8 mouse cellular contexts compared by ENCODE assay signal in genomic region chr19:22930368-22930834, GRCm38 (mm10).
DNase-seq lines count a peak whose midpoint lies in the region; ATAC-seq lines count a peak whose summit lies in the region.

No protein-coding gene starts in this region.

- no peaks in the 10 kb centered on the region for H3K9me3 ChIP-seq in neural tube, embryonic 14.5 days (ENCODE audit: control insufficient read depth, low read length)
- no peaks in the 10 kb centered on the region for H3K9me3 ChIP-seq in liver, embryonic 12.5 days (replicated peaks)

- H3K9ac ChIP-seq in neural tube, embryonic 14.5 days (replicated peaks; ENCODE audit: low read depth, low read length) = no peak overlapping the region
- no peak overlapping the region for H3K9ac ChIP-seq in liver, embryonic 12.5 days

- H3K27me3 ChIP-seq in neural tube, embryonic 14.5 days (ENCODE audit: control insufficient read depth, insufficient read depth, low read length) = no peaks in the 10 kb centered on the region
- no peaks in the 10 kb centered on the region for H3K27me3 ChIP-seq in liver, embryonic 12.5 days (replicated peaks)

- peak; percentile 41 to 56 for DNase-seq in left cerebral cortex, postnatal 14 days (ENCODE audit: low spot score in 2 of 2)
- no peak for DNase-seq in left cerebral cortex, adult 18-20 months (ENCODE audit: low spot score in 2 of 2)
- DNase-seq in adrenal gland, postnatal 36 days = peak; percentile 58 to 61
- DNase-seq in fibroblast of lung, adult 2 months (ENCODE audit: low read depth) = peak; percentile 83
- peak; percentile 41 to 53 for DNase-seq in kidney, adult 8-10 months

- no peaks in the 10 kb centered on the region for H3K36me3 ChIP-seq in neural tube, embryonic 14.5 days (ENCODE audit: control insufficient read depth, insufficient read depth, low read length)
- H3K36me3 ChIP-seq in liver, embryonic 12.5 days = no peaks in the 10 kb centered on the region

- no peaks in the 10 kb centered on the region for H3K4me1 ChIP-seq in neural tube, embryonic 14.5 days (ENCODE audit: control insufficient read depth, insufficient read depth, low read length)
- no peaks in the 10 kb centered on the region for H3K4me1 ChIP-seq in liver, embryonic 12.5 days

- 65% methylated on average over 7 of the region's 7 CpGs for WGBS in neural tube, embryonic 14.5 days
- 67% methylated on average over 7 of the region's 7 CpGs for WGBS in liver, embryonic 12.5 days (ENCODE audit: insufficient replicate concordance)

- H3K4me2 ChIP-seq in neural tube, embryonic 14.5 days (ENCODE audit: low read depth, low read length) = no peak overlapping the region
- H3K4me2 ChIP-seq in liver, embryonic 12.5 days = no peak overlapping the region

- H3K27ac ChIP-seq in neural tube, embryonic 14.5 days (ENCODE audit: low read depth, low read length) = no peak overlapping the region
- H3K27ac ChIP-seq in liver, embryonic 12.5 days = no peak overlapping the region

- intact Hi-C loops in left cerebral cortex, postnatal 14 days (cut with DNase I) = loop anchor here (5.0 kb wide), 1 partner anchor 207 kb away; no protein-coding TSS in a partner anchor

- peak; percentile 69 for ATAC-seq in neural tube, embryonic 14.5 days (ENCODE audit: low read depth)
- ATAC-seq in liver, embryonic 12.5 days = no peak
- no peak for ATAC-seq in CD4-positive, CD25-positive, alpha-beta regulatory T cell, adult 4 months

- no peak overlapping the region for H3K4me3 ChIP-seq in neural tube, embryonic 14.5 days (ENCODE audit: low read depth, low read length)
- no peak overlapping the region for H3K4me3 ChIP-seq in liver, embryonic 12.5 days

Comparison
In these comparisons a context has a peak if more than half of its experiments do, and no peak if none do; other contexts are left out.
1. DNase-seq: peak in left cerebral cortex, postnatal 14 days (2 of 2), adrenal gland, postnatal 36 days (2 of 2), fibroblast of lung, adult 2 months (single experiment) and kidney, adult 8-10 months (2 of 2); none in left cerebral cortex, adult 18-20 months (0 of 2).